Mouse (Mus musculus) telencephalon, adult 2 months (tissue): Measurements from ENCODE around the gene Xlr5c.
"Not testable (repeated sequence)": the region's sequence is repeated elsewhere in the genome, so short reads cannot be mapped to it uniquely, and the experiment has no call there.

ENCODE experiments used
- DNase-seq: peaks from one replicate; pipeline ENCODE4 v3.0.0-alpha.2; 2011; ENCODE audit warnings: low read depth, low spot score

Xlr5c gene

DNA sequence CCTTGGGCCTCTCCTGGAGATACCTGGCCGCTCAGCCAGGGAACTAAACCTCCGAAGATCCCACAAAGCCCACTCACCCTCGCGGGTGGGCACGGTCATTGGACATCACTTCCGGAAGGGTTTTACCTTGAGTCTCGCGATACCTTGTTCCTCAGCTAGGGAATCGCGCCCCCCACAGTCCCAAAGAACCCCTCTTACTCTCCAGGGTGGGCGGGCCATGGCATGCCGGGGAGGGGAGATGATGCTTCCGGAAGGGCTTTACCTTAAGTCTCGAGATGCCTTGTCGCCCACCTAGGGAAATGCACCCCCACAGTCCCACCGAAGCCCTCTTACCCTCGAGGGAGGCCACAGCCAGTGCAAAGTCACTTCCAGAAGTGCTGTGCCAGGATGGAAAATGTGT, at the start of gene Xlr5c, which contains the start of gene Xlr5a:
TSS of gene Xlr5c (minus strand) at position 101 of the 400 bp plus-strand sequence.
TSS of gene Xlr5a (minus strand) at position 101 of the 400 bp plus-strand sequence.
- DNase-seq = not testable (repeated sequence)

DNA sequence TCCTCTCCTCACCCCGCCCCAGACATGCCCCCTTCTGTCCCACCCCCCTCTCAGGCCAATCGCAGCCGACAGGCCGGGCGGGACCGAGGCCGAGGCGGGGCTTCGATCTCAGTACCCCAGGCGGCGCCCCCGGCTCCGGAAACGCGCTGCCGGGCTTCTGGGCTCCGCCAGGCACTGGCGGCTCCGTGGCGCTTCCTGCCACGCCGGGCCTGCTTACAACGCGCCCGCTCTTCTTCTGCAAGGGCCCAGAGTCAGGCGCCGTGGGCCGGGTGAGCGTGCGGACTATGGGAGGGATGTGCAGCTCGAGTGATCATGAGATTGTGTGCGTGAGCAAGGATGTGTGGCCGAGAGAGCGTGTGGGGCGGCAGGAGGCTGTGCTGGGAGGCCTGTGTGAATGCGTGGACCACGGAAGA, 49.7 kb upstream of the Xlr5c start, which contains the start of gene Zfp275:
TSS of gene Zfp275 (plus strand) at position 139 of the 413 bp plus-strand sequence.
- DNase-seq = peak; percentile 32

DNA sequence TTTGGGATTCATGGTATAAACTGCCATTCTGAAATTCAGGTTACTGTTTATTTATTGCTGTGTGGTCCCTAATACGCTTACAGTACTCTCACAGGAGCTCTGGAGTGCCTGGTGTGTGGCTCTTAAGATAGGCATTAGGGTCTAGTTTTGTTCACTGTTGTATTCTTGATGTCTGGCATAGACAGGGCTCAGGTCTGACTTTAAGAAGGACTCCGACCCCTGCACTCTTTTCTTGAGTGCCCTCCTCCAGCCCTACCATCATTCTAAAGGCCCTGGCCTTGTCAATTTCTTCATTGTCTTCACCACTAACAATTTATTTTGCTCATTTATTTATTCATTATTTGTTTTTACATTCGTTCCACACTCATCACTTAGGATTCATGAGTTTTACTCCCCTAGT, 49.3 kb upstream of the Xlr5c start:
- no peak for DNase-seq

DNA sequence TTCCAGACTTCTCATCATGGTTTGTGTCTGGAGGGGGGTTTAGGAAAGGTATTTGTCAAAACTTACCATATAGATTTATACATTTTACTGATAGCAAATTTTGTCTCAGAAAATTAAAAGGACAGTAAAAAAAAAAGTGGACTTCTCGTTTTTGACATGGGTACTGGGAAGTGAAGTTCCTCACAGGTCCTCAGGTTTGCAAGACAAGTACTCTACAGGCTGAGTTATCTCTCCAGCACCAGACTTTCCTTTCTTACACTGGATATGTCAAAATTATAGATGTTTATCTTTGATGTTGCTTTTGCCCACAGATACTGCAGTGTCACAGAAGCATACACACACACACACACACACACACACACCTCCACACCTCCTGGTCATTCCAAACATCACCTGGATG, 48.7 kb upstream of the Xlr5c start:
- DNase-seq = no peak

DNA sequence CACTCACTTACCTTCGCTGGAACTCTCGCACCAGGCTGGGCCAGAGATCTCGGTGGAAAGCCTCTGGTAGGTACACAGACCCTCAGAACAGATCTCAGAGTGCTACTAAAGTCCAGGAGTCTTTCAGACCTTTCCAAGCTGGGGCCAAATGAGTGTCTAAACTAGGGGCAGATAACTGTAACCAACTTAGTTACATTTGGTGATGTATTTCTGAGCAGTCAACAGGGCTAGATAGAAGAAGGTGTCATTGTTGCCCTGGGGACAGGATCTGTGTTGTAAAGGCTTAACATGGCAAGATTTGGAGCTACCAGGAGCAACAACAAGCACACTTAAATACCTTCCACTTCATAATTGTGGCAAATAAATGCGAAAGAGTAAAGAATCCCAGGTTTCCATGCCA, 44.0 kb upstream of the Xlr5c start, which contains the start of gene Gm45015:
TSS of gene Gm45015 (minus strand) at position 101 of the 400 bp plus-strand sequence.
- DNase-seq = no peak

DNA sequence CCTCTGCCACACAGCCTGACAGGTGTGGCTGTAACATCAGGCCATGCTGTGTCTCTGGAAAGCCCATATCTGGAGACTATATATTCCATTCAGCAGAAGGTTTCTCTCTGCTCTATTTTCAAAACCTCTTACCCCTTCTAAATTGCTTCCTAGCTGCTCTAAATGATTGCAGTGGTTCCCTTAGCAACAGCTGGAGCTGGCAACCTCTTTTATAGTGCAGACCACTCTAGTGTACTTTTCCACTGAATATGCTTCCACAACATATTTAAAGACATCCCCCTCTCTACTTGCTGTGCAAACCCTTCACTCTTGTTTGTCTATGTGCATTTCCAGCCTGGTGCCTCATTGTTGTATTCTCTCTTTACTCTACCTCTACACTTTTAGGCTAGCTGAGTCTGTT, 40.8 kb upstream of the Xlr5c start:
- no peak for DNase-seq

DNA sequence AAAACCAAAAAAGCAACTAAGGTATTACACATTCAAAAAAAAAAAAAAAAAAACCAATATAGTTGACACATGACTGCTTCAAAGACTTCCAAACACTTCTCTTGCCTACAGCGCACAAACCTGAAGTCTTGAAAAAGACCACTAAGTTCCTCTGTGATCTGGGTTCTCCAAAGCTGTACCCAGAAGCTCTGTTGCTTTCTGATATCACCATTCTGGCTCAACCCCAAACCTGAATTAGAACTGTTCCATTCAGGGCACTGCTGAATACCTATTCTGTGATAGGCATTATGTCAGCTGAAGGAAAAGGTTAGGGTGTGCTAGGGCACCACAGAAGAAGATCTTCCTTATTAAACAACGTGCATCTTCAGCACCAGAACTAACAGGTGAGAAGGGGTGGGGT, 34.4 kb upstream of the Xlr5c start:
- no peak for DNase-seq

DNA sequence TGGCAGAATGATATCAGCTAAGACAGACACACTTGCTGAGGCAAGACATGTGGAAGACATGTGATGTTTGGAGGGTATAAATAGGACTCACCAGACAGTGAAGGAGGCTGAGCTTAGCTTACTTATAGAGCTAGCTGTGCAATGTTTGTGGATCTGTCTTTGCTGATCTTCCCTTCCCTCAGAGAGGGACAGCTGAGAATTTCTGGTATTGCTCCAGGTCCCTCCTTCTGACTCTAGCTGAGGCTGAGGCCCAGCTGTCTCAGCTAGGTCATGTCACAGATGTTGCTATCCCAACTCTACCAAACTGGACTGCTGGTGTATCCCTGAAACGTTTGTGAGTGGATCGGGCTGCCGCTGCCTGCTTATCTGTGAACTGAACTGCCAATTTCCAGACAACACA, 28.3 kb upstream of the Xlr5c start:
- DNase-seq = no peak

DNA sequence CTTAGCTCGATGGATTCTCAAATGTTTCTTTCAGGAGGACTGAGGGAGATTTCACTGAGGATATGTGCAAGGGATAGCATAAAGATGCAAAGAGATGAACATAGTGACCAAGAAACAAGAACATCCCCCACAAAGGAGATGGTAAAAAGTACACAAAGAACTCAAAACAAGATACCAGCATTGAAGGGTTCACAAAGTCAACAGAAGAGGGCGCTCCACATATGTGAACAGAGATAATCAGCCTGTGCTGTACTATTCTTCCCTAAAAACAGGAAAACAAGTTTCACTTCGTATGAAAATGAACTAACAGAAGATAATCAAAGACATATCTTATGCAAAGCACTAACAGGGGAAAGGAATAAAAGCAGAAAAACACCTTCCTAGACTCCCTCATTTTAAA, 19.7 kb upstream of the Xlr5c start:
- no peak for DNase-seq

DNA sequence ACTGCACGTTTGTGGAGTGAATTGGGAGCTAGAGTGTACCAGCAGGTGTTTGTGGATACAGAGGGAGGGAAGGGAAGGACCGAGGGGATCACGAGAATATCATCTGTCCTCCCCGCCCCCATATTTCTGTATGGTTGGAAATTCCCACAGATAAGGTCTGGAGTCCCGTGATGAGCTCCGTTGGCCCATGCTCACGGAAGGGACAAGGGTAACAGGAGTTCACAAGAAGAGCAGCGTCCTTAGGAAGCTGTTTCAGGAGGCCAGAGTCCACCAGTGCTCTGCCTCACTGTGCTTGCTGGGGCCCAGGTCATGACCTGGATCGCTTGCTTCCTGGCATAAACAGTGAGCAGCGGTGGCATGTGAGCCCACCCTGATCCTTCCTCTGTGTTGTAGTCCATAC, 3.0 kb upstream of the Xlr5c start:
- DNase-seq = not testable (repeated sequence)

DNA sequence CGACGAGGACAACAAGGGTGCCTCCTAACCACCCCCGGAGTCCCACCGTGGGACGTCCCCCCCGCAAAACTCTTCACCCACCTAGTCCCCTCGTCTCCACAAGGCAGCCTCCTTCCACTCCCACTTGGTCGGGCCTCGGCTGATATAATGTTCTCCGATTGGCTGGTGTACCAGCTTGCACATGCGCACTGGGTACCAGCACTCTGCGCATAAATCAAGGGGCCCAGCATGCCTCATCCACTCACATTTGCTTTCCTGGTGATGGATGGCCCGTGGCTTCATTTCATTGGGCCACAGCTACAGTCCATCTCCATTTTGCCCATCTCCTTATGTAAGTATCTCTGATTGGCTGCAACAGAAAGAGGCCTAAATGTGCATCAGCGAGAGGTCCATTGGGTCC, 27.5 kb downstream of the Xlr5c start, which contains the start of gene Xlr3c:
TSS of gene Xlr3c (minus strand) at position 121 of the 400 bp plus-strand sequence.
- not testable (repeated sequence) for DNase-seq

DNA sequence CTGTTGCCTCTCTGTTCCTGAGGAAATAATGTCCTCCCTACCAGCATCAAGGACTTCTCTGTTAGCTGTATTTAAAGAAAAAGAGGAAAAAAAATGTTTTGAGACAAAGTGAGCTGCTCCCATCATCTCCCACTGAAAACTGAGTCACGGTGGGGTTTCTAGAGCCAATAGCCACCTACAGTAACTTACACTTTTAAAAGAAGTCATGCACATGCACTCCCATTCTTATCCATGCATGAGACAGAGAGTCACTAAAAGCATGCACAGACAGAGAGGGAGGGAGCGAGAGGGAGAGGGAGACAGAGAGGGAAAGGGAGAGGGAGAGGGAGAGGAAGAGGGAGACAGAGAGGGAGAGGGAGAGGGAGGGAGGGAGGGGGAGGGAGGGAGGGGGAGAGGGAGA, 30.3 kb downstream of the Xlr5c start:
- peak; percentile 13 for DNase-seq

DNA sequence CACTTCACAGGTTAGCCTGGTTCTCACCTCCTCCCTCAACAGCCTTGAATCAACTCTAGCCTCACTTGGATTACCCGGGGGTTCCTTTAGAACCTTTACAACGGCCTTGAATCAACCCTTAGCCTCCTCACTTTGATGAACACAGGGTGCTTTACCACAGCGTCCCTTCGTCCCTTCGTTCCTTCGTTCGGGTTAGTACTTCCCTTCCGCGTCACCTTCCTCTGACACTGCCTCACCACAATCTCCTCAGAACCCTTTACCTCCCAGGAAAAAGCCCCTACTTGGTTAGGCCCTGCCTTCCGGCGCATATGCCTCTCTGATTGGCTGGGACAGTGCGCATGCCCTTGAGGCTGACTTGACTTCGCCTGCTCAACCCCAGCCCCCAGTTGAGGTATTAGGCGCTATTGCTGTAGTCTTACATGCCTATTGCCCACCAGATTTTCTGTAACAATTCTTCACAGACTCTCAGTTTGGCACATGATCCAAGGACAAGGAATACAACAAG, 49.9 kb downstream of the Xlr5c start, which contains the start of gene Xlr4c:
TSS of gene Xlr4c (minus strand) at position 310 of the 505 bp plus-strand sequence.
- not testable (repeated sequence) for DNase-seq
